Mouse (Mus musculus) midbrain, embryonic 15.5 days (tissue): ENCODE data around the gene Ksr2. TPM values are rescaled to one million over a fixed set of nuclear protein-coding genes. Genes with fewer than 3 reads are reported as not detected.
"Not testable (repeated sequence)": the region's sequence is repeated elsewhere in the genome, so short reads cannot be mapped to it uniquely, and the experiment has no call there.

ENCODE experiments used
- ATAC-seq: fragments of 200-750 bp; cut with Nextera tagmentation; replicated peaks from 2 replicates; pipeline ENCODE4 v1.8.0; 2017; ENCODE audit warnings: moderate TSS enrichment
- H3K27ac ChIP-seq: fragments of 300-500 bp; sonication (generic); 2 replicates; pipeline ENCODE4 v1.5.1; 2015; ENCODE audit warnings: mild to moderate bottlenecking, inconsistent platforms
- H3K27me3 ChIP-seq: fragments of 300-500 bp; sonication (generic); replicated peaks from 2 replicates; pipeline ENCODE4 v1.6.1; 2015; ENCODE audit warnings: inconsistent platforms
- H3K36me3 ChIP-seq: fragments of 300-500 bp; sonication (generic); replicated peaks from 2 replicates; pipeline ENCODE4 v1.6.1; 2015; ENCODE audit warnings: inconsistent platforms
- H3K4me1 ChIP-seq: fragments of 300-500 bp; sonication (generic); 2 replicates; pipeline ENCODE4 v1.6.1; 2015; ENCODE audit warnings: inconsistent platforms
- H3K4me2 ChIP-seq: fragments of 300-500 bp; sonication (generic); 2 replicates; pipeline ENCODE4 v1.6.1; 2015; ENCODE audit warnings: inconsistent platforms, mild to moderate bottlenecking, moderate library complexity
- H3K4me3 ChIP-seq: fragments of 300-500 bp; sonication (generic); 2 replicates; pipeline ENCODE4 v1.5.1; 2015; ENCODE audit warnings: mild to moderate bottlenecking, inconsistent platforms
- H3K9ac ChIP-seq: fragments of 300-500 bp; sonication (generic); 2 replicates; pipeline ENCODE4 v1.6.1; 2015; ENCODE audit warnings: mild to moderate bottlenecking, inconsistent platforms
- H3K9me3 ChIP-seq: fragments of 300-500 bp; sonication (generic); 2 replicates; pipeline ENCODE4 v1.6.1; 2016; ENCODE audit warnings: inconsistent platforms
- whole genome bisulfite sequencing: fragments of 180-500 bp; shearing (Covaris S2); methylation state at CpG from one replicate; pipeline ENCODE4 v1.1.7; 2015; ENCODE audit warnings: mixed read lengths; 5-methylcytosine and 5-hydroxymethylcytosine counted together
- polyA plus RNA-seq: library from polyadenylated mRNA; unstranded; fragments of >200 nt; fragmentation: Nextera tagmentation; extraction: Ambion mirVana; gene quantifications from 2 replicates; pipeline ENCODE4 v1.2.1, GENCODE M21; 2015

The Ksr2 gene
- polyA plus RNA-seq, 1 experiment from 2014 or later = 10.2 TPM

GRCm38 (mm10) chr5:117596803-117597202, 183.0 kb downstream of the Ksr2 start:
- no peaks in the 10 kb centered on the region for H3K9me3 ChIP-seq
- WGBS = 85% methylated on average over 3 of the region's 3 CpGs
- no peaks in the 10 kb centered on the region for H3K27me3 ChIP-seq
- no peak overlapping the region for H3K27ac ChIP-seq
- H3K4me1 ChIP-seq = peaks cover 8% of the 10 kb centered on the region; the same call in 1 of the 2 replicates
- no peak overlapping the region for H3K4me3 ChIP-seq
- H3K36me3 ChIP-seq = no peaks in the 10 kb centered on the region
- no peak for ATAC-seq
- no peak overlapping the region for H3K4me2 ChIP-seq
- H3K9ac ChIP-seq = no peak overlapping the region

GRCm38 (mm10) chr5:117602026-117602425, 188.2 kb downstream of the Ksr2 start:
- Histone ChIP-seq H3K9ac (no peak overlapping the region), H3K9me3 (no peaks in the 10 kb centered on the region), H3K27ac (no peak overlapping the region), H3K4me3 (no peak overlapping the region), H3K27me3 (no peaks in the 10 kb centered on the region), H3K4me2 (no peak overlapping the region), H3K4me1 (peaks cover 11% of the 10 kb centered on the region; the same call in 1 of the 2 replicates), H3K36me3 (no peaks in the 10 kb centered on the region)
- ATAC-seq = no peak
- WGBS = 61% methylated on average over 9 of the region's 9 CpGs

- Histone ChIP-seq H3K36me3 (no peaks in the 10 kb centered on the region), H3K27me3 (no peaks in the 10 kb centered on the region), H3K9me3 (no peaks in the 10 kb centered on the region), H3K9ac (no peak overlapping the region), H3K27ac (no peak overlapping the region), H3K4me3 (no peak overlapping the region), H3K4me1 (peaks cover 3% of the 10 kb centered on the region; the same call in 1 of the 2 replicates), H3K4me2 (no peak overlapping the region)
- 70% methylated on average over 15 of the region's 15 CpGs for WGBS
- no peak for ATAC-seq
These were observed 194.0 kb downstream of the Ksr2 start for GRCm38 (mm10) chr5:117607761-117608309.

- Histone ChIP-seq H3K9ac (no peak overlapping the region), H3K4me3 (no peak overlapping the region), H3K27me3 (no peaks in the 10 kb centered on the region), H3K4me1 (no peaks in the 10 kb centered on the region), H3K36me3 (no peaks in the 10 kb centered on the region), H3K9me3 (no peaks in the 10 kb centered on the region), H3K4me2 (no peak overlapping the region), H3K27ac (no peak overlapping the region)
- no peak for ATAC-seq
- 42% methylated on average over 5 of the region's 5 CpGs for WGBS
These were observed 200.7 kb downstream of the Ksr2 start for GRCm38 (mm10) chr5:117614331-117615024.

- Histone ChIP-seq H3K36me3 (no peaks in the 10 kb centered on the region), H3K4me1 (no peaks in the 10 kb centered on the region), H3K4me2 (no peak overlapping the region), H3K27me3 (no peaks in the 10 kb centered on the region), H3K9me3 (no peaks in the 10 kb centered on the region), H3K27ac (no peak overlapping the region), H3K9ac (no peak overlapping the region), H3K4me3 (no peak overlapping the region)
- WGBS = 92% methylated on average over 4 of the region's 4 CpGs
- ATAC-seq = no peak
These were observed 206.5 kb downstream of the Ksr2 start for GRCm38 (mm10) chr5:117620292-117620691.

GRCm38 (mm10) chr5:117622221-117622620, 208.4 kb downstream of the Ksr2 start:
- no peak for ATAC-seq
- Histone ChIP-seq H3K4me3 (no peak overlapping the region), H3K4me1 (no peaks in the 10 kb centered on the region), H3K9ac (no peak overlapping the region), H3K36me3 (no peaks in the 10 kb centered on the region), H3K27me3 (no peaks in the 10 kb centered on the region), H3K27ac (no peak overlapping the region), H3K4me2 (no peak overlapping the region), H3K9me3 (no peaks in the 10 kb centered on the region)
- WGBS = 66% methylated on average over 12 of the region's 12 CpGs

- 93% methylated on average over 4 of the region's 4 CpGs for WGBS
- not testable (repeated sequence) for H3K27ac ChIP-seq, H3K27me3 ChIP-seq, H3K4me2 ChIP-seq, H3K36me3 ChIP-seq, H3K4me3 ChIP-seq, ATAC-seq, H3K9me3 ChIP-seq, H3K4me1 ChIP-seq, H3K9ac ChIP-seq
These were observed 209.4 kb downstream of the Ksr2 start for GRCm38 (mm10) chr5:117623206-117623605.

GRCm38 (mm10) chr5:117626907-117627306, 213.1 kb downstream of the Ksr2 start:
- Histone ChIP-seq H3K27me3 (no peaks in the 10 kb centered on the region), H3K36me3 (no peaks in the 10 kb centered on the region), H3K9me3 (no peaks in the 10 kb centered on the region), H3K4me2 (no peak overlapping the region), H3K9ac (no peak overlapping the region), H3K27ac (no peak overlapping the region), H3K4me1 (no peaks in the 10 kb centered on the region), H3K4me3 (no peak overlapping the region)
- ATAC-seq = no peak
- WGBS = 6% methylated on average over 4 of the region's 4 CpGs

- Histone ChIP-seq H3K4me2 (no peak overlapping the region), H3K27me3 (no peaks in the 10 kb centered on the region), H3K9ac (no peak overlapping the region), H3K4me1 (no peaks in the 10 kb centered on the region), H3K27ac (no peak overlapping the region), H3K36me3 (no peaks in the 10 kb centered on the region), H3K4me3 (no peak overlapping the region), H3K9me3 (no peaks in the 10 kb centered on the region)
- no peak for ATAC-seq
- 51% methylated on average over 7 of the region's 7 CpGs for WGBS
These were observed 214.6 kb downstream of the Ksr2 start for GRCm38 (mm10) chr5:117628351-117628750.

GRCm38 (mm10) chr5:117629570-117629969, 215.8 kb downstream of the Ksr2 start:
- H3K9me3 ChIP-seq = no peaks in the 10 kb centered on the region
- H3K9ac ChIP-seq = no peak overlapping the region
- no peaks in the 10 kb centered on the region for H3K36me3 ChIP-seq
- no peaks in the 10 kb centered on the region for H3K27me3 ChIP-seq
- 88% methylated on average over 14 of the region's 14 CpGs for WGBS
- no peak overlapping the region for H3K4me3 ChIP-seq
- no peak for ATAC-seq
- no peak overlapping the region for H3K4me2 ChIP-seq
- H3K27ac ChIP-seq = no peak overlapping the region
- no peaks in the 10 kb centered on the region for H3K4me1 ChIP-seq

GRCm38 (mm10) chr5:117635211-117635610, 221.4 kb downstream of the Ksr2 start:
- no peak for ATAC-seq
- Histone ChIP-seq H3K4me2 (no peak overlapping the region), H3K4me1 (no peaks in the 10 kb centered on the region), H3K9ac (no peak overlapping the region), H3K27me3 (no peaks in the 10 kb centered on the region), H3K4me3 (no peak overlapping the region), H3K27ac (no peak overlapping the region), H3K9me3 (no peaks in the 10 kb centered on the region), H3K36me3 (no peaks in the 10 kb centered on the region)
- WGBS = 81% methylated on average over 2 of the region's 2 CpGs

- Histone ChIP-seq H3K27me3 (no peaks in the 10 kb centered on the region), H3K9me3 (no peaks in the 10 kb centered on the region), H3K9ac (no peak overlapping the region), H3K4me3 (no peak overlapping the region), H3K4me1 (no peaks in the 10 kb centered on the region), H3K27ac (no peak overlapping the region), H3K36me3 (no peaks in the 10 kb centered on the region), H3K4me2 (no peak overlapping the region)
- ATAC-seq = no peak
- WGBS = 86% methylated on average over 5 of the region's 5 CpGs
These were observed 222.0 kb downstream of the Ksr2 start for GRCm38 (mm10) chr5:117635838-117636237.

- 88% methylated on average over 6 of the region's 6 CpGs for WGBS
- no peak overlapping the region for H3K4me3 ChIP-seq
These were observed 227.8 kb downstream of the Ksr2 start for GRCm38 (mm10) chr5:117641585-117641984.

More at GRCm38 (mm10) chr5:117641585-117641984, 227.8 kb downstream of the Ksr2 start:
- no peaks in the 10 kb centered on the region for H3K27me3 ChIP-seq
- no peak overlapping the region for H3K4me2 ChIP-seq
- H3K36me3 ChIP-seq = no peaks in the 10 kb centered on the region
- no peak overlapping the region for H3K9ac ChIP-seq
- no peaks in the 10 kb centered on the region for H3K9me3 ChIP-seq
- no peak for ATAC-seq
- no peaks in the 10 kb centered on the region for H3K4me1 ChIP-seq
- no peak overlapping the region for H3K27ac ChIP-seq
